Mouse (Mus musculus) erythroblast, embryonic 14.5 days (primary cell): ENCODE data around the gene Sec14l5. TPM values are rescaled to one million over a fixed set of nuclear protein-coding genes. Genes with fewer than 3 reads are reported as not detected.

ENCODE experiments used
- H3K27me3 ChIP-seq: 2 replicates; pipeline ENCODE4 v1.6.1; 2012; ENCODE audit warnings: inconsistent platforms; ENCODE audit not compliant: control insufficient read depth
- H3K36me3 ChIP-seq: 2 replicates; pipeline ENCODE4 v1.6.1; 2012; ENCODE audit warnings: mild to moderate bottlenecking, inconsistent platforms; ENCODE audit not compliant: control insufficient read depth
- H3K4me1 ChIP-seq: 2 replicates; pipeline ENCODE4 v1.6.1; 2012; ENCODE audit warnings: inconsistent platforms; ENCODE audit not compliant: control insufficient read depth
- H3K4me3 ChIP-seq: replicated peaks from 2 replicates; pipeline ENCODE3; 2012; ENCODE audit warnings: moderate library complexity, mild to moderate bottlenecking, inconsistent platforms
- H3K9me3 ChIP-seq: 2 replicates; pipeline ENCODE4 v1.6.1; 2012; ENCODE audit warnings: low read length, inconsistent platforms, mixed read lengths; ENCODE audit not compliant: control insufficient read depth
- GATA1 ChIP-seq: IDR thresholded peaks from 2 replicates; pipeline ENCODE4 v1.6.1; 2012; ENCODE audit warnings: low read length, inconsistent platforms, mixed read lengths
- TAL1 ChIP-seq: IDR thresholded peaks from 3 replicates; pipeline ENCODE4 v1.6.1; 2012; ENCODE audit warnings: low read length, inconsistent platforms, mixed read lengths
- polyA plus RNA-seq: library from polyadenylated mRNA; stranded (reverse); fragments of >175 nt; gene quantifications from 2 replicates; pipeline ENCODE4 v1.2.3, GENCODE M21; 2012

The Sec14l5 gene
- polyA plus RNA-seq, 1 experiment: not detected

DNA sequence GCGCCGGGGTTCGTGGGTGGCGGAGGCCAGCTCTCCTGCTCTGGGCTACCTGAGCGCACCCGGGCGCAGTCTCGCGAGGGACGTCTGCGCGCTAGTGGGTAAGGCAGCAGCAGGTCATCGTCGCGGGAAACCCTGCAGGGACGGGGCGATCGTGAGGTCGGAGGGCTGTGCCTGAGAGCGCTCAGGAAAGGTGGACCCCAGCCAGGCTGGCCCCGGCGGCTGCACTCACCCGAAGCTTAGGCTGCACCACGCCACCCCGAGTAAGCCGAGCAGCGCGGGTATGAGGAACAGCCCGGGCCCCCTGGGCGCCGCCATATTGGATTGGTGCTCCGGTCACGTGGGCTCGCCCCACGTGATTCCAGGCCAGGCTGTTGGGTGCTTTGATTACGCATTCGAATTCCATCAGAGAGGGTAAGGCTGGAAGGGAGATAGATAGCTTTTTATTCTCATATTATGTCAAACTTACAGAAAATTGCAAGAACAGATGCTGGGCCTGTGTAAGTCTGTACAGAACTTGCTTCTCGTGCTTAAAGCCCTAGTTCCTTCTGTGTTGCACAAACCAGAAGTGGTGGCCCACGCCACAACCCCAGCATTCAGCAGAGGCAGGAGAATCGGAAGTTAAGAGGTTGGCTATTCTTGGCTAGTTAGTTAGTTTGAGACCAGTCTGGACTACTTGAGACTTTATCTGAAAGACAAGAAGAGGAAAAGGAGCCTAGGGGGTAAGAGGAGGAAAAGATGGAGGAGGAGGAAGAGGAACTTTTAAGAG is 56.9 kb downstream of the Sec14l5 start, which contains the start of gene Nagpa:
Gene Nagpa, minus strand, starts transcription at position 345 of the 766 bp plus-strand sequence.
- Histone ChIP-seq H3K9me3 (no peaks in the 10 kb centered on the region), H3K36me3 (peaks cover 24% of the 10 kb centered on the region), H3K27me3 (no peaks in the 10 kb centered on the region), H3K4me3 (peak within 1 kb of the TSS; percentile 85), H3K4me1 (peaks cover 20% of the 10 kb centered on the region)
- TF ChIP-seq TAL1 (no peak), GATA1 (no peak)

DNA sequence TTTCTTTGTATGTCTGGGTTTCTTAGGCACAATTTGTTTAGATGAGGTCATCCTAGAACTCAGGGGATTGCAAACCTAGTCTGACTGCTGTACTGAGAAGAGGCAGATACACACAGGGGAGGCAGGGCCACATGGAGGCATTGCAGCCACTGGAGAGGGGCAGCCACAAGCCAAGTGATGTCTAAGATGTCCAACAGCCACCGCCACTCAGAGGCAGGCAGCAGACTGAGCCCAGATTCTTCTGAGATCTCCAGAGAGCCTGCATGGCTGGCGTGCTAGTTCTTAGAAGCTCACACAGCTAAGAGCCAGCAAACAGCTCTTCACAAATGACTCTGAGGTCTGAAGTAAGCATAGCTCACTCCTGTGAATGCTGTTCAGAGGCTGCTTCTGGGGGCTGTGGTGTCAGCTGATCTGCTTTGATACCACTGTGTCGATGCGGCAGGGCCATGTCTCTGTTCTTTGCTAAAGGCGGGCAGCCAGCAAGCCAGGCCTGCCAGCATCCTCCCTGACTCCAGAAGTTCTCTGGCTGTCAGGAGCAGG is 58.6 kb downstream of the Sec14l5 start:
- H3K4me1 ChIP-seq: peaks cover 20% of the 10 kb centered on the region
- peaks cover 8% of the 10 kb centered on the region for H3K36me3 ChIP-seq
- no peak overlapping the region for H3K4me3 ChIP-seq
- no peak for TF ChIP-seq GATA1
- no peak for TF ChIP-seq TAL1
- no peaks in the 10 kb centered on the region for H3K27me3 ChIP-seq
- no peaks in the 10 kb centered on the region for H3K9me3 ChIP-seq

DNA sequence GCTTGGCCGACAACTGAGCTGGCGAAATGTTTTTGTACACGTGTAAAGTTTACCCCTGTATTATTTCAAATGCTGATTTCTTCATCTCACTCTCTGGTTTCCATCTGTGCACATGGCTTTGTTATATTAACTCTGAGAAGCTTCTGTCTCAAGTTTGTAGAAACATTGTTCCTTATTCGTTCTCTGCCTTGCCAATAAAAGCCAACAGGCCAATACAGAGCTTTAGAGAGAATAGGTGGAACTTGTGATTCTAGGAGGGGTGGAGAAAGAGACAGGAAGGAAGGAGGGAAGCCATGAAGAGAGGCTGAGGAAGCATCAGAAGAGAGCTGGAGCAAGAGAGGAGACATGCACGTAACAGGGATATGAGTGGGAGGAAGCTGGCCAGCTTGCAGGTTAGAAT is 59.1 kb downstream of the Sec14l5 start:
- Histone ChIP-seq H3K4me3 (no peak overlapping the region), H3K36me3 (peaks cover 3% of the 10 kb centered on the region), H3K9me3 (no peaks in the 10 kb centered on the region), H3K27me3 (no peaks in the 10 kb centered on the region), H3K4me1 (peaks cover 20% of the 10 kb centered on the region)
- TF ChIP-seq GATA1 (no peak), TAL1 (no peak)

DNA sequence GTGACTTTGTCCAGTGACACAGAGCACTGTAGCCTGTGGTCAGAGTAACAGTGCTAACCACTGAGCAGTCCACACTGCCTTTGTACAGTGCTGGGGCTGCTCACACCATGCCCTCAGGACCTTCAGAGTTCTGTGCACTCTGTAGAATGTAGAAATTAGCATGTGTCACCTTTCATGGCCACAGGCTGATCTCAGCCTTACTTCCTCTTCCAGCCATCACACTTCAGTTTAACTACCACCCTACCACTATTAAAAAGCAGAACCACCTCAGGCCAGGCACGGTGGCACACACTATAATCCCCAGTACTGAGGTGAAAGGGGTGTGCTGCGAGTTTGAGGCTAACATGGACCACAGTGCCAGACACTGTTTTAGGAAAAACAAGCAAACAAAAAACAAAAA is 63.5 kb downstream of the Sec14l5 start:
- no peak for TF ChIP-seq GATA1
- TF ChIP-seq TAL1: no peak
- Histone ChIP-seq H3K4me3 (no peak overlapping the region), H3K36me3 (no peaks in the 10 kb centered on the region), H3K27me3 (no peaks in the 10 kb centered on the region), H3K4me1 (no peaks in the 10 kb centered on the region), H3K9me3 (no peaks in the 10 kb centered on the region)

DNA sequence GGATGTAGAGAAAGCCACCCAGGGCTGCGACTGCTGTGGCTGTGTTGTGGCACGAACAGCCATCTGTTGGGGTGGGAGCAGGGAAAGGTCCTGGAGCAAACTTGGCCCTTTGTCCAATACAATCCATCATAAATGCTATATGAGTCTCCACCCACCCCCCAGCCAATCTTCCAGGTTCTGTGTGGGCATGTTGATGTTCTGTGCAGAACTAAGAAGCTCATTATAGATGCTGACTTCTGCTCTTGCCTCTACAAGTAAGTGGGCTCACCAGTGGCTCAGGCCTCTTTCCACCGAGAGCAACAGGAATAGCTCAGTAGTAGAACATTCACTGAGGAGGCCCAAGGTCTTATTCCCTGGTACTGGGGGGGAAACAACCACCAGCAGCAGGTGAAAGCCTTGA is 65.2 kb downstream of the Sec14l5 start:
- Histone ChIP-seq H3K36me3 (no peaks in the 10 kb centered on the region), H3K4me3 (no peak overlapping the region), H3K9me3 (no peaks in the 10 kb centered on the region), H3K4me1 (no peaks in the 10 kb centered on the region), H3K27me3 (no peaks in the 10 kb centered on the region)
- TF ChIP-seq TAL1: no peak
- no peak for TF ChIP-seq GATA1

DNA sequence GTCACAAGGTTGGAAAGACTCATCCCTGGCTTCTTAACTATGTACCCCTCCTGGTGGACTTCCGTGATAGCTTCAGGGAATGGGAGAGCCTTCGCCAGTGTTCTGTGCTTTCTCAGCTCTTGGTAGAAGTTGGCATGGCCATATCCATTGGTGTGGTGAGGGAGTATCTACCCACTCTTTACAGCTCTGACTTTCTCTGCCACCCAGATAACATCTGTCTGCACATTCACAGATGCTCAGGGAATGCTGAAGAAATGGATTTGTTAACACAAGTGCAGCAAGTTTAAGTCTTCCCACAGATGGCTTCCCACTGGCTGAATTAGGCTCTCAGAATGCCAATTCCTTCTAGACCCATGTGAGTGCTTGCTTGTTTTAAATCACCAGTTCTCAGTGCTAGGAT is 67.2 kb downstream of the Sec14l5 start:
- H3K27me3 ChIP-seq: no peaks in the 10 kb centered on the region; the same call in 1 of the 2 replicates
- H3K36me3 ChIP-seq: no peaks in the 10 kb centered on the region
- TF ChIP-seq TAL1 (no peak), GATA1 (no peak)
- H3K4me3 ChIP-seq: no peak overlapping the region
- H3K4me1 ChIP-seq: no peaks in the 10 kb centered on the region
- no peaks in the 10 kb centered on the region for H3K9me3 ChIP-seq

DNA sequence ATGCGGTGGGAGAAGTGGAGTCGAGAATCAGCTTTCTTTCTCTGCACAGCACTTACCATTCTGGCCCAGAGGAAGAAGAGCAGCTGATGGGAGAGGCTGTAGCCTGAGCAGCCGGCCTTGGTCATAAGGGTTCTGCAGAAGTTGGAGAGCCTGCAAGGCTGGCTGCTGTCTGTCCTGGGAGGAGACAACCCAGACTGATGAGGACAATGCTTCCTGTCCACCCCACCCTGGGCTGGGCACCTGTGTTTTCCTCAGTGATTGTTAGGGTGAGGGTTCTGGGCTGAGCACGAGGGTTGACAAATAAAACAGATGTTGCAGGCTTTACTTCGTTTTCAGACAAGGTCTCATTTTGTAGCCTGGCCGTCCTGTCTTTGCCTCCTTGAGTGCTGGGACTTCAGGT is 69.8 kb downstream of the Sec14l5 start:
- Histone ChIP-seq H3K4me3 (no peak overlapping the region), H3K36me3 (no peaks in the 10 kb centered on the region), H3K9me3 (no peaks in the 10 kb centered on the region), H3K27me3 (peaks cover 2% of the 10 kb centered on the region), H3K4me1 (no peaks in the 10 kb centered on the region)
- TF ChIP-seq TAL1: no peak
- no peak for TF ChIP-seq GATA1

DNA sequence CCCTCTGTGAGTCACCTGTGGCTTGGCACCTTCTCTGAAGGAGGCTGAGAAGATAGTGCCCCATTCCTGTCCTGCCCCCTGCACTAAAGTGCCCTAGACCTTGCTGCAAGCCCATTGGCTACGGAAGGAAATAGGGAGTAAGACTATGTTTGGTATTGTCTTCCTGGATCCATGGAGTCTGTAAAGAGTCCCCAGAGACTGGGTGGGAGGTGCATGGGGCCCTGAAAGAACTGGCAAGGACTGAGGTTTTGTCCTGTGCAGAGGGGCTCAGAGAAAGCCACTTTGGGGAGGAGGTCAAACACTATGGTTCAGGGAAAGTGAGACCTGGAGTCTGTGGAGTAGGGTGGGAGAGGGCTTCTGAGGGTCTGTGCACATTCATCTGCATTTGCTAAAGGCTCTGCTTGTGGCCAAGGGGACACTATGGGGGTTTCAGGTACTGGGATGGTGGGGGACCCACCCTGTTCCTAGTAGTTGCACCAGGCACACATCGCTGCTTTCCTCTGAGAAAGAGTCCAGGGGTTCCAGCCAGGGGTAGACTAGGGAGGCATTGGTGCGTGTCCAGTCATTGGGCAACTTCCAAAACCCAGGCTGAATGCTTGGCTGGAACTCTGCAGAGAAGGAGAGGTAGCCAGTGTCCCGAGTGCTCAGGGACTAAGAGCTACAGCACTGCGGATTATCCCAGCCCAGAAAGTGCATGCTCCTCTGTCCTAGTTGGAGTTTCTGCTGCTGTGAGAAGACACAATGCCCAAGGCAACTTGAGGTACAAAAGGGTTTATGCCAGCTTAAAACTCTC is 70.6 kb downstream of the Sec14l5 start:
- Histone ChIP-seq H3K9me3 (no peaks in the 10 kb centered on the region), H3K4me1 (no peaks in the 10 kb centered on the region), H3K27me3 (peaks cover 5% of the 10 kb centered on the region), H3K36me3 (no peaks in the 10 kb centered on the region), H3K4me3 (no peak overlapping the region)
- TF ChIP-seq GATA1: no peak
- no peak for TF ChIP-seq TAL1

DNA sequence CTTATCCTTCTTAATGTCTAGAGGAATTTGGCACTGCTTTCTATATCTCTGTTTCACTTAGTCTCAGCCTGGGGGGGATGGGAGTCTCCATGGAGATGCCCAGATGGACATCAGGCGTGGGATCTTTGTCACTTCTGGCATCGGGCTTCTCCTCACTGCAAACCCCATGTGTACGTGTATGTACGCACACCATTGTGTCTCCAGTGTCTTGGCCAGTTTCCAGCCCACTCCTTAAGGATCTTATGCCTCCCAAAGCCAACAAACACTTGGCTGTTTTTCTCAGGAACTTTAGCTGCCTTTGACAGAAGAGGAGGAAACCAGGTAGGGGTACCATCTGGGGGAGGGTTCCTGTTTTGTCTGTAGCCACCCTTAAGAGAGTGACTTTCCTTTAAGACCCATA is 74.5 kb downstream of the Sec14l5 start:
- TF ChIP-seq GATA1 (no peak), TAL1 (no peak)
- peaks cover 5% of the 10 kb centered on the region for H3K27me3 ChIP-seq

More for the DNA sequence above, 74.5 kb downstream of the Sec14l5 start:
- Histone ChIP-seq H3K4me1 (no peaks in the 10 kb centered on the region), H3K9me3 (no peaks in the 10 kb centered on the region), H3K4me3 (no peak overlapping the region), H3K36me3 (no peaks in the 10 kb centered on the region)
